19 mouse cellular contexts compared by ENCODE assay signal in the genomic region with DNA sequence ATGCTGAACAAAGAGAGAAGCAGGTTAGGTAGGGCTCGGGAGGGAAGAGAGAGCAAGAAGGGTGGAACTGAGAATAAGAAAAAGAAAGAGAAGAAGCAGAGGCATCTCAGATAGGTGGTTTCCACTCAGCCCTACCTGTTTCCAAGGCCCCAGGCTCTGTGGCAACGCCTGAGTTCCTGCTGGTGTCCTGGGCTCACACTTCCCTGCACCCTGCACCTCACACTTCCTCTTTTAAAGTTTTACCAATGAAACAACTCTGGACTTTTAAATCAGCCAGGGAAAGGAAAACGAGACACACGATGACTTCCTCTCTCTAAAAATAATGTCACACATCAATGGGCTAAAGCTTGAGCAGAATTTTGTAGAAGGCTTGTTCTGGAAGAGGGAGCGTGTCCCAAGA. TPM values are rescaled to one million over a fixed set of nuclear protein-coding genes. Genes with fewer than 3 reads are reported as not detected.
A peak's percentile ranks its signal among the peaks of the same experiment; 100 is the strongest.
DNase-seq lines count a peak whose midpoint lies in the region; ATAC-seq and TF ChIP-seq lines count a peak whose summit lies in the region.
"Had no signal": no experiment of that assay in that cellular context is flagged by ENCODE, and none has a peak within 500 bp of the region (broad histone marks: within the 10 kb centered on the region; RNA-seq: fewer than 3 reads in every experiment).

No protein-coding gene starts in this region.

- no peak overlapping the region for H3K4me2 ChIP-seq in liver, postnatal 0 days (ENCODE audit: low read depth, low read length)
- H3K4me2 ChIP-seq in liver, embryonic 11.5 days: no peak overlapping the region
- H3K4me2 ChIP-seq in CH12.LX (ENCODE audit: insufficient read depth, low read depth, poor library complexity, severe bottlenecking): peak overlapping the region; percentile 34; the same call in 1 of the 2 replicates
- H3K4me2 ChIP-seq: forebrain, embryonic 12.5 days; heart, embryonic 15.5 days; liver, embryonic 13.5 days had no signal

- no peak for TF ChIP-seq CTCF in liver, postnatal 0 days (IDR thresholded peaks at IDR 0.05; ENCODE audit: low read depth)
- no peak for TF ChIP-seq CTCF in CH12.LX (conservative IDR thresholded peaks at IDR 0.05 in 1 of 2, IDR thresholded peaks at IDR 0.05 in 1 of 2; ENCODE audit: low read depth in 2 of 2, low read length in 2 of 2)
- no peak for TF ChIP-seq CTCF in layer of hippocampus, adult 2 months (conservative IDR thresholded peaks at IDR 0.05)

- WGBS in liver, postnatal 0 days (ENCODE audit: insufficient replicate concordance): 22% methylated on average over 5 of the region's 5 CpGs
- 44% methylated on average over 5 of the region's 5 CpGs for WGBS in liver, embryonic 11.5 days

- H3K79me2 ChIP-seq in CH12.LX (replicated peaks; ENCODE audit: control insufficient read depth, extremely low read depth, insufficient read depth, poor library complexity, severe bottlenecking): no peaks in the 10 kb centered on the region

- no peaks in the 10 kb centered on the region for H3K27me3 ChIP-seq in liver, postnatal 0 days (ENCODE audit: insufficient read depth, low read length)
- H3K27me3 ChIP-seq in liver, embryonic 11.5 days (replicated peaks; ENCODE audit: control insufficient read depth, insufficient read depth, low read length): no peaks in the 10 kb centered on the region
- no peaks in the 10 kb centered on the region for H3K27me3 ChIP-seq in CH12.LX (replicated peaks)
- H3K27me3 ChIP-seq: forebrain, embryonic 12.5 days; heart, embryonic 15.5 days; liver, embryonic 13.5 days had no signal

- dilution Hi-C loops in CH12.LX (cut with MboI; ENCODE audit: extremely low pct_ligation_motif_present, extremely low pct_unique_long_range_greater_than_20kb, low sequenced_read_pairs): no loop called here

- DNase-seq in liver, postnatal 0 days: peak; percentile 39
- no peak for DNase-seq in liver, embryonic 11.5 days (ENCODE audit: low spot score)
- DNase-seq in CH12.LX (ENCODE audit: extremely low read depth): peak; percentile 71
- DNase-seq in layer of hippocampus, adult 2 months (ENCODE audit: low spot score in 2 of 2): no peak
- no peak for DNase-seq in frontal cortex, postnatal 10 days (ENCODE audit: low spot score in 2 of 2)
- DNase-seq: adrenal gland, postnatal 36 days; cerebellum, adult 8-10 months; kidney, adult 8-10 months; kidney, postnatal 25 days; left cerebral cortex, postnatal 4 days; liver, embryonic 13.5 days; retina, postnatal 1 day; thymus, postnatal 4 days had no signal

- no peak overlapping the region for H3K27ac ChIP-seq in liver, postnatal 0 days (ENCODE audit: low read depth)
- no peak overlapping the region for H3K27ac ChIP-seq in liver, embryonic 11.5 days (ENCODE audit: low read depth, low read length)
- H3K27ac ChIP-seq in CH12.LX (ENCODE audit: insufficient read depth, low read depth): no peak overlapping the region
- H3K27ac ChIP-seq in layer of hippocampus, adult 2 months: no peak overlapping the region
- H3K27ac ChIP-seq: forebrain, embryonic 12.5 days; heart, embryonic 15.5 days; hindbrain, embryonic 10.5 days; liver, embryonic 13.5 days had no signal

- no peak for TF ChIP-seq RAD21 in CH12.LX (IDR thresholded peaks at IDR 0.05; ENCODE audit: low read depth, low read length)

- ATAC-seq in liver, postnatal 0 days: no peak
- no peak for ATAC-seq in liver, embryonic 11.5 days (replicated peaks; ENCODE audit: low FRiP score)
- ATAC-seq in granulocyte monocyte progenitor cell, adult 5-6 weeks (replicated peaks; ENCODE audit: poor library complexity, severe bottlenecking): peak; percentile 100
- peak; percentile 82; the same call in 1 of the 2 replicates for ATAC-seq in neutrophil, adult 5-6 weeks (ENCODE audit: extremely low read depth, insufficient number of reproducible peaks, low FRiP score, poor library complexity, severe bottlenecking)
- ATAC-seq: midbrain, embryonic 16.5 days had no signal

- no peak for TF ChIP-seq POLR2A in CH12.LX (IDR thresholded peaks at IDR 0.05; ENCODE audit: low read depth, low read length)

- no peaks in the 10 kb centered on the region for H3K4me1 ChIP-seq in liver, postnatal 0 days (ENCODE audit: insufficient read depth)
- no peaks in the 10 kb centered on the region for H3K4me1 ChIP-seq in liver, embryonic 11.5 days (replicated peaks; ENCODE audit: control insufficient read depth, insufficient read depth, low read length)
- peaks cover 0 to 19% of the 10 kb centered on the region in 2 experiments; a peak in 3 of 4 replicates for H3K4me1 ChIP-seq in CH12.LX (ENCODE audit: control insufficient read depth in 1 of 2, insufficient read depth in 2 of 2)
- H3K4me1 ChIP-seq: forebrain, embryonic 12.5 days; heart, embryonic 15.5 days; hindbrain, embryonic 10.5 days; liver, embryonic 13.5 days had no signal

- H3K36me3 ChIP-seq in liver, postnatal 0 days (replicated peaks; ENCODE audit: insufficient read depth, low read length): no peaks in the 10 kb centered on the region
- no peaks in the 10 kb centered on the region for H3K36me3 ChIP-seq in liver, embryonic 11.5 days (ENCODE audit: control insufficient read depth, insufficient read depth, low read length)
- H3K36me3 ChIP-seq in CH12.LX (replicated peaks in 1 of 2; ENCODE audit: control insufficient read depth in 1 of 2, insufficient read depth in 1 of 2, low read length in 1 of 2): peaks cover 11 to 43% of the 10 kb centered on the region in 2 experiments
- H3K36me3 ChIP-seq: forebrain, embryonic 12.5 days; heart, embryonic 15.5 days; hindbrain, embryonic 10.5 days; liver, embryonic 13.5 days had no signal

- in situ Hi-C loops in CH12.LX (cut with MboI; ENCODE audit: low pct_ligation_motif_present, low pct_unique_long_range_greater_than_20kb, low sequenced_read_pairs): no loop called here

- no peaks in the 10 kb centered on the region for H3K9me3 ChIP-seq in liver, postnatal 0 days (ENCODE audit: low read length)
- no peaks in the 10 kb centered on the region for H3K9me3 ChIP-seq in liver, embryonic 11.5 days (ENCODE audit: control insufficient read depth, low read length)
- H3K9me3 ChIP-seq in CH12.LX (replicated peaks; ENCODE audit: low read length): no peaks in the 10 kb centered on the region
- H3K9me3 ChIP-seq: forebrain, embryonic 12.5 days; heart, embryonic 15.5 days; hindbrain, embryonic 10.5 days; liver, embryonic 13.5 days had no signal

- no peak for TF ChIP-seq EP300 in liver, postnatal 0 days (IDR thresholded peaks at IDR 0.05; ENCODE audit: low read depth)
- TF ChIP-seq EP300 in CH12.LX (IDR thresholded peaks at IDR 0.05; ENCODE audit: low read length): peak; percentile 65; the same call in 1 of the 2 replicates

- no peak overlapping the region for H3K4me3 ChIP-seq in liver, postnatal 0 days (ENCODE audit: low read depth, low read length)
- H3K4me3 ChIP-seq in liver, embryonic 11.5 days (ENCODE audit: low read depth, low read length): no peak overlapping the region
- no peak overlapping the region for H3K4me3 ChIP-seq in CH12.LX (replicated peaks in 1 of 3; ENCODE audit: low read depth in 2 of 3, low read length in 2 of 3, poor library complexity in 1 of 3)
- no peak overlapping the region for H3K4me3 ChIP-seq in layer of hippocampus, adult 2 months
- H3K4me3 ChIP-seq: forebrain, embryonic 12.5 days; heart, embryonic 15.5 days; hindbrain, embryonic 10.5 days; liver, embryonic 13.5 days had no signal

- H3K9ac ChIP-seq in liver, postnatal 0 days (replicated peaks): no peak overlapping the region
- H3K9ac ChIP-seq in liver, embryonic 11.5 days (ENCODE audit: low read depth, low read length): no peak overlapping the region
- H3K9ac ChIP-seq in CH12.LX (ENCODE audit: insufficient read depth, low read depth): no peak overlapping the region
- H3K9ac ChIP-seq: forebrain, embryonic 12.5 days; heart, embryonic 15.5 days; liver, embryonic 13.5 days had no signal

TF ChIP-seq in CH12.LX, 34 proteins besides CTCF, POLR2A, EP300 and RAD21 (continues in another document):
- no peak for TF ChIP-seq RCOR1 (conservative IDR thresholded peaks at IDR 0.05; ENCODE audit: low read depth, low read length)
- TF ChIP-seq POLR2AphosphoS2 (IDR thresholded peaks at IDR 0.05; ENCODE audit: low read depth, low read length): no peak
- no peak for TF ChIP-seq MAZ (IDR thresholded peaks at IDR 0.05; ENCODE audit: low read depth, low read length)
- peak; percentile 76 for TF ChIP-seq IRF4 (IDR thresholded peaks at IDR 0.05; ENCODE audit: low read depth, low read length)
- TF ChIP-seq SIN3A (IDR thresholded peaks at IDR 0.05; ENCODE audit: low read length): no peak

RNA-seq across cellular contexts. Expression of a gene that starts 18.5 kb away (rescaled TPM):
- 0.50 and 0.53 TPM in 2 replicates for polyA plus RNA-seq in liver, postnatal 0 days (2015; fragmentation: Nextera tagmentation; extraction: Ambion mirVana)
- polyA plus RNA-seq in liver, embryonic 11.5 days (2014; fragmentation: Nextera tagmentation; extraction: Ambion mirVana): 0.30 and 0.40 TPM in 2 replicates
- total RNA-seq in CH12.LX (2012; rRNA removed) (1.9 and 2.0 TPM in 2 replicates), CH12.LX (2014; rRNA removed) (3.3 and 4.3 TPM in 2 replicates)
- polyA plus RNA-seq in CH12.LX (2012; ENCODE audit: insufficient read length, low read depth): 5.9 and 6.0 TPM in 2 replicates
- total RNA-seq in granulocyte monocyte progenitor cell, adult 5-6 weeks (2014; fragmentation: Nextera tagmentation): 7.8 and 12.3 TPM in 2 replicates
- total RNA-seq in granulocyte monocyte progenitor cell, adult 5-6 weeks (2017): 10.3 and 10.4 TPM in 2 replicates
- 14.4 and 15.6 TPM in 2 replicates for total RNA-seq in neutrophil, adult 5-6 weeks (2017)
- total RNA-seq in layer of hippocampus, adult 2 months (2021): under 1 TPM; 0.07 to 0.10 TPM

RNA-seq across cellular contexts. Expression of a gene that starts 45.1 kb away (rescaled TPM):
- polyA plus RNA-seq in liver, postnatal 0 days (2015; fragmentation: Nextera tagmentation; extraction: Ambion mirVana): 16.5 and 16.9 TPM in 2 replicates
- polyA plus RNA-seq in liver, embryonic 11.5 days (2014; fragmentation: Nextera tagmentation; extraction: Ambion mirVana): 35.1 and 37.9 TPM in 2 replicates
- 16.2 and 16.8 TPM in 2 replicates for total RNA-seq in CH12.LX (2012; rRNA removed)
- total RNA-seq in CH12.LX (2014; rRNA removed): 27.2 and 31.5 TPM in 2 replicates
- 17.1 and 19.7 TPM in 2 replicates for polyA plus RNA-seq in CH12.LX (2012; ENCODE audit: insufficient read length, low read depth)
- 4.5 and 15.7 TPM in 2 replicates for total RNA-seq in granulocyte monocyte progenitor cell, adult 5-6 weeks (2014; fragmentation: Nextera tagmentation)
- 6.8 and 13.4 TPM in 2 replicates for total RNA-seq in granulocyte monocyte progenitor cell, adult 5-6 weeks (2017)
- total RNA-seq in neutrophil, adult 5-6 weeks (2017): 13.4 and 18.3 TPM in 2 replicates
- total RNA-seq in layer of hippocampus, adult 2 months (2021): 10 to 100 TPM; 17.4 to 17.7 TPM

RNA-seq across cellular contexts. Expression of a gene that starts 48.8 kb away (rescaled TPM):
- polyA plus RNA-seq in liver, postnatal 0 days (2015; fragmentation: Nextera tagmentation; extraction: Ambion mirVana): 59.5 and 67.1 TPM in 2 replicates
- 46.3 and 51.7 TPM in 2 replicates for polyA plus RNA-seq in liver, embryonic 11.5 days (2014; fragmentation: Nextera tagmentation; extraction: Ambion mirVana)
- total RNA-seq in CH12.LX (2012; rRNA removed): 28.9 and 32.9 TPM in 2 replicates
- 77.7 and 81.3 TPM in 2 replicates for total RNA-seq in CH12.LX (2014; rRNA removed)
- polyA plus RNA-seq in CH12.LX (2012; ENCODE audit: insufficient read length, low read depth): 41.6 and 42.8 TPM in 2 replicates
- total RNA-seq in granulocyte monocyte progenitor cell, adult 5-6 weeks (2014; fragmentation: Nextera tagmentation): 22.9 and 56.6 TPM in 2 replicates
- 46.2 and 59.6 TPM in 2 replicates for total RNA-seq in granulocyte monocyte progenitor cell, adult 5-6 weeks (2017)
- total RNA-seq in neutrophil, adult 5-6 weeks (2017): 66.0 and 73.4 TPM in 2 replicates
- total RNA-seq in layer of hippocampus, adult 2 months (2021): 10 to 100 TPM; 76.4 to 84.8 TPM

Comparison
In these comparisons a context has a peak if more than half of its experiments do, and no peak if none do; other contexts are left out.
1. DNase-seq: peak in liver, postnatal 0 days (single experiment) and CH12.LX (single experiment); none in liver, embryonic 11.5 days (single experiment), layer of hippocampus, adult 2 months (0 of 2) and frontal cortex, postnatal 10 days (0 of 2).
2. ATAC-seq: peak in granulocyte monocyte progenitor cell, adult 5-6 weeks (single experiment) and neutrophil, adult 5-6 weeks (single experiment); none in liver, postnatal 0 days (single experiment) and liver, embryonic 11.5 days (single experiment).